Mouse (Mus musculus): ENCODE results near the gene Stk40.
"Not testable (repeated sequence)": the region's sequence is repeated elsewhere in the genome, so short reads cannot be mapped to it uniquely, and the experiment has no call there.

DNA sequence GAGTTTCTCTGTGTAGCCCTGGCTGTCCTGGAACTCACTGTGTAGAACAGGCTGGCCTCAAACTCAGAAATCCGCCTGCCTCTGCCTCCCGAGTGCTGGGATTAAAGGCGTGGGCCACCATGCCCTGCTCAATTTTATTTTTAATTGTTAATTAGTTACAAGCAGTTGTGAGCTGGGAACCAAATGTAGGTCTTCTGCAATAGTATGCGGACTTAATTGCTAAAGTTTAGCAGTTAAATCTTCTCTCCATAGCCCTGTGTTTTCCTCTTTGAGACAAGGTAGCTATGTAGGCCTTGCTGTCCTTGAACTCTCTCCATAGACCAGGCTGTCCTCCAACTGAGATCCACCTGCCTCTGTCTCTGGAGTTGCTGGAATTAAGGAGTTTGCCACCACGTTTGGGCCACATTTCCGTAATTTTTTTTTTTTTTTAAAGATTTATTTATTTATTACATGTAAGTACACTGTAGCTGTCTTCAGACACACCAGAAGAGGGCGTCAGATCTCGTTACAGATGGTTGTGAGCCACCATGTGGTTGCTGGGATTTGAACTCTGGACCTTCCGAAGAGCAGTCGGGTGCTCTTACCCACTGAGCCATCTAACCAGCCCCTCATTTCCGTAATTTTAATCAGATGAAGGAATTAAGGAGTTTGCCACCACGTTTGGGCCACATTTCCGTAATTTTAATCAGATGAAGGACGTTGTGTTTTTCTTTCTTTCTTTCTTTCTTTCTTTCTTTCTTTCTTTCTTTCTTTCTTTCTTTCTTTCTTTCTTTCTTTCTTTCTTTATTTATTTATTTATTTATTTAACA, 7.9 kb upstream of the Stk40 start:
- not testable (repeated sequence) for TF ChIP-seq CTCF (IDR thresholded peaks at IDR 0.05; ENCODE audit: low read depth, low read length); GATA2 (IDR thresholded peaks at IDR 0.05; ENCODE audit: borderline replicate concordance, low read depth, low read length); POLR2AphosphoS5 (IDR thresholded peaks at IDR 0.05; ENCODE audit: insufficient replicate concordance, low read depth, low read length); TAL1 (conservative IDR thresholded peaks at IDR 0.05; ENCODE audit: low read depth, low read length); GATA1 (IDR thresholded peaks at IDR 0.05; ENCODE audit: borderline replicate concordance, low read length)

Measured in G1E (cell line).